Mouse (Mus musculus) left cerebral cortex, adult 8-10 months (tissue): ENCODE results near the gene Rnf7. TPM values are rescaled to one million over a fixed set of nuclear protein-coding genes. Genes with fewer than 3 reads are reported as not detected.

ENCODE experiments used
- total RNA-seq, 4 experiments: library from RNA; stranded (reverse); gene quantifications; 2 replicates each; pipeline ENCODE4 v1.2.4; 2022

Gene Rnf7
- total RNA-seq, 4 experiments from 2014 or later, result 53.5 to 66.5 (median 53.8) TPM

Other genes with a start within 250 kb of the Rnf7 start
- 100 to 1,000 TPM; 107 to 114 (median 109) TPM for gene Atp1b3, start 114.2 kb downstream of the Rnf7 start, total RNA-seq
- gene Gm28729, start 46.6 kb upstream of the Rnf7 start, total RNA-seq, result under 1 TPM in 3 of 4 experiments, not detected in 1; 0.37 to 0.65 (median 0.39) TPM
- 10 to 100 TPM; 33.1 to 43.3 (median 39.0) TPM for gene Rasa2, start 152.9 kb upstream of the Rnf7 start, total RNA-seq